Mouse (Mus musculus) intestine, postnatal 0 days (tissue): ENCODE data around the gene Slc22a18. TPM values are rescaled to one million over a fixed set of nuclear protein-coding genes. Genes with fewer than 3 reads are reported as not detected.
A peak's percentile ranks its signal among the peaks of the same experiment; 100 is the strongest.

Source experiments
- ATAC-seq: fragments of 200-750 bp; cut with Nextera tagmentation; 2 replicates; pipeline ENCODE4 v1.8.0; 2017; ENCODE audit warnings: mild to moderate bottlenecking, moderate TSS enrichment, moderate library complexity
- H3K27ac ChIP-seq: fragments of 300-500 bp; sonication (generic); 2 replicates; pipeline ENCODE4 v1.5.1; 2014; ENCODE audit warnings: mild to moderate bottlenecking, low read depth, low read length, moderate library complexity
- H3K27me3 ChIP-seq: fragments of 300-500 bp; sonication (generic); replicated peaks from 2 replicates; pipeline ENCODE4 v1.6.1; 2014; ENCODE audit warnings: low read length, mixed read lengths; ENCODE audit not compliant: control insufficient read depth, insufficient read depth
- H3K36me3 ChIP-seq: fragments of 300-500 bp; sonication (generic); 2 replicates; pipeline ENCODE4 v1.6.1; 2014; ENCODE audit warnings: mild to moderate bottlenecking, moderate library complexity; ENCODE audit not compliant: control insufficient read depth, insufficient read depth
- H3K4me1 ChIP-seq: fragments of 300-500 bp; sonication (generic); replicated peaks from 2 replicates; pipeline ENCODE4 v1.6.1; 2014; ENCODE audit warnings: antibody characterized with exemption, low read length, mixed read lengths; ENCODE audit not compliant: control insufficient read depth, insufficient read depth
- H3K4me2 ChIP-seq: fragments of 300-500 bp; sonication (generic); replicated peaks from 2 replicates; pipeline ENCODE4 v1.6.1; 2014; ENCODE audit warnings: low read depth, mild to moderate bottlenecking, moderate library complexity
- H3K4me3 ChIP-seq: fragments of 300-500 bp; sonication (generic); 2 replicates; pipeline ENCODE4 v1.5.1; 2014; ENCODE audit warnings: low read depth, low read length
- H3K9ac ChIP-seq: fragments of 300-500 bp; sonication (generic); 2 replicates; pipeline ENCODE4 v1.6.1; 2014; ENCODE audit warnings: mild to moderate bottlenecking, low read depth, low read length
- H3K9me3 ChIP-seq: fragments of 300-500 bp; sonication (generic); 2 replicates; pipeline ENCODE4 v1.6.1; 2016; ENCODE audit warnings: mixed run types; ENCODE audit not compliant: control insufficient read depth
- CTCF ChIP-seq: sonication (generic); IDR thresholded peaks from 2 replicates; pipeline ENCODE4 v1.5.1; 2016; ENCODE audit warnings: low read depth, mild to moderate bottlenecking, control low read depth, antibody characterized with exemption, moderate library complexity
- WGBS: fragments of 180-500 bp; shearing (Covaris S2); extraction: QIAGEN DNeasy Blood & Tissue Kit; methylation state at CpG from one replicate; pipeline ENCODE4 v1.1.7; 2014; 5-methylcytosine and 5-hydroxymethylcytosine counted together
- polyA plus RNA-seq: library from polyadenylated mRNA; unstranded; fragments of >200 nt; fragmentation: Nextera tagmentation; extraction: Ambion mirVana; gene quantifications from 2 replicates; pipeline ENCODE4 v1.2.1, GENCODE M21; 2015

The Slc22a18 gene
- polyA plus RNA-seq, 1 experiment from 2014 or later = 21.6 TPM

- Histone ChIP-seq H3K9ac (no peak overlapping the region), H3K27ac (no peak overlapping the region), H3K9me3 (no peaks in the 10 kb centered on the region), H3K4me1 (peaks cover 8% of the 10 kb centered on the region; the same call in 1 of the 2 replicates), H3K36me3 (no peaks in the 10 kb centered on the region), H3K27me3 (peaks cover 25% of the 10 kb centered on the region), H3K4me3 (no peak overlapping the region), H3K4me2 (no peak overlapping the region)
- WGBS = 29% methylated on average over 2 of the region's 2 CpGs
- TF ChIP-seq CTCF = no peak
- ATAC-seq = no peak
These were observed 27.4 kb downstream of the Slc22a18 start for GRCm38 (mm10) chr7:143500912-143501311.

GRCm38 (mm10) chr7:143501643-143502417 lies 28.3 kb downstream of the Slc22a18 start:
- peak overlapping the region; percentile 44 for H3K4me3 ChIP-seq
- H3K27ac ChIP-seq = no peak overlapping the region
- H3K9me3 ChIP-seq = no peaks in the 10 kb centered on the region
- ATAC-seq = no peak
- H3K27me3 ChIP-seq = peaks cover 25% of the 10 kb centered on the region
- no peaks in the 10 kb centered on the region for H3K36me3 ChIP-seq
- peaks cover 8% of the 10 kb centered on the region; the same call in 1 of the 2 replicates for H3K4me1 ChIP-seq
- TF ChIP-seq CTCF = no peak
- 5% methylated on average over 55 of the region's 55 CpGs for WGBS
- no peak overlapping the region for H3K9ac ChIP-seq
- H3K4me2 ChIP-seq = peak overlapping the region; percentile 66

GRCm38 (mm10) chr7:143502418-143503200 lies 29.1 kb downstream of the Slc22a18 start, which contains the start of gene Phlda2:
Gene Phlda2, minus strand, starts transcription at chr7:143503150.
- no peak for TF ChIP-seq CTCF
- peaks cover 8% of the 10 kb centered on the region; the same call in 1 of the 2 replicates for H3K4me1 ChIP-seq
- H3K4me2 ChIP-seq = peak within 1 kb of the TSS; percentile 66
- H3K27ac ChIP-seq = no peak within 1 kb of the TSS
- 3% methylated on average over 51 of the region's 51 CpGs for WGBS
- no peak for ATAC-seq
- H3K27me3 ChIP-seq = peaks cover 25% of the 10 kb centered on the region
- H3K9ac ChIP-seq = peak within 1 kb of the TSS; percentile 31; the same call in 1 of the 2 replicates
- peak within 1 kb of the TSS; percentile 44 for H3K4me3 ChIP-seq
- no peaks in the 10 kb centered on the region for H3K9me3 ChIP-seq
- H3K36me3 ChIP-seq = no peaks in the 10 kb centered on the region

GRCm38 (mm10) chr7:143503926-143504325 lies 30.4 kb downstream of the Slc22a18 start:
- Histone ChIP-seq H3K36me3 (no peaks in the 10 kb centered on the region), H3K27me3 (peaks cover 25% of the 10 kb centered on the region), H3K27ac (no peak overlapping the region), H3K9me3 (no peaks in the 10 kb centered on the region), H3K4me3 (no peak overlapping the region), H3K4me1 (0 out of 2 replicates have a peak, but pooled peaks cover 3% of the 10 kb centered on the region), H3K9ac (no peak overlapping the region), H3K4me2 (no peak overlapping the region)
- TF ChIP-seq CTCF = no peak
- ATAC-seq = no peak
- 84% methylated on average over 6 of the region's 6 CpGs for WGBS

GRCm38 (mm10) chr7:143505411-143505810 lies 31.9 kb downstream of the Slc22a18 start:
- TF ChIP-seq CTCF = no peak
- WGBS = 81% methylated on average over 2 of the region's 2 CpGs
- ATAC-seq = no peak

GRCm38 (mm10) chr7:143505823-143506222 lies 32.3 kb downstream of the Slc22a18 start:
- H3K4me3 ChIP-seq = no peak overlapping the region
- H3K36me3 ChIP-seq = no peaks in the 10 kb centered on the region
- 0 out of 2 replicates have a peak, but pooled peaks cover 3% of the 10 kb centered on the region for H3K4me1 ChIP-seq
- peaks cover 25% of the 10 kb centered on the region for H3K27me3 ChIP-seq
- WGBS = 28% methylated on average over 11 of the region's 11 CpGs
- no peak overlapping the region for H3K27ac ChIP-seq
- no peak overlapping the region for H3K9ac ChIP-seq
- peak; percentile 74 for TF ChIP-seq CTCF
- H3K9me3 ChIP-seq = no peaks in the 10 kb centered on the region
- no peak for ATAC-seq
- H3K4me2 ChIP-seq = no peak overlapping the region

More at GRCm38 (mm10) chr7:143505411-143505810, 31.9 kb downstream of the Slc22a18 start:
- H3K4me1 ChIP-seq = 0 out of 2 replicates have a peak, but pooled peaks cover 3% of the 10 kb centered on the region
- H3K4me2 ChIP-seq = no peak overlapping the region
- H3K27ac ChIP-seq = no peak overlapping the region
- H3K9ac ChIP-seq = no peak overlapping the region
- H3K27me3 ChIP-seq = peaks cover 25% of the 10 kb centered on the region
- H3K9me3 ChIP-seq = no peaks in the 10 kb centered on the region
- H3K36me3 ChIP-seq = no peaks in the 10 kb centered on the region
- no peak overlapping the region for H3K4me3 ChIP-seq
